35 mouse cellular contexts compared by ENCODE assay signal in the genomic region with DNA sequence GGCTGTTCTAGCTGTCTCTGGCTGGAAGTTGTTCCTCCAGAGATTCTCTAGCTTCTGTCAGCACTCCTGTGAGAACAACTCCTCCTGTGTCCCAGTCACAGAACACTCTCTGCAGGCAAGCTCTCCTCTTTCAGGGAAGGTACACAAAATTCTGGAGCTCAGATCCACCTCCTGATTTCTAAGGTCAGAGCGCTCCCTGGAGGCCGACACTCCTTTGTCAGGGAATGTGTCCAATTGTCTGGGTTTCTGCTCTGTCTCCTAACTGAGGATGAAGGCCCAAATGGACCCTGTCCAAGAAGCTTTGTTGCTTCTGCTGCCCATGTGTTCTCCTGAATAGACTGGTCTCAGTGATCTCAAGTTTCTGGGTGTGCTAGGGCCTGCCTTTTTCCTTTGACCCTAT. TPM values are rescaled to one million over a fixed set of nuclear protein-coding genes. Genes with fewer than 3 reads are reported as not detected.
"Had no signal": no experiment of that assay in that cellular context is flagged by ENCODE, and none has a peak within 500 bp of the region (broad histone marks: within the 10 kb centered on the region; RNA-seq: fewer than 3 reads in every experiment).

No protein-coding gene starts in this region.

RNA-seq across cellular contexts. Expression of gene Cyp2c40, which starts 27.2 kb away (rescaled TPM):
- total RNA-seq: gastrocnemius, adult 2 months; gastrocnemius, postnatal 10 days; gastrocnemius, postnatal 25 days; gastrocnemius, postnatal 4 days; granulocyte monocyte progenitor cell, adult 5-6 weeks; heart, adult 18-20 months; heart, adult 8-10 months; heart, postnatal 10 days; heart, postnatal 25 days; heart, postnatal 4 days; layer of hippocampus, adult 18-20 months; layer of hippocampus, adult 8-10 months; layer of hippocampus, postnatal 14 days; layer of hippocampus, postnatal 36 days; left cerebral cortex, adult 18-20 months; left cerebral cortex, adult 8-10 months; left cerebral cortex, postnatal 10 days; left cerebral cortex, postnatal 25 days; left cerebral cortex, postnatal 4 days had no signal
- polyA plus RNA-seq: heart, embryonic 10.5 days; heart, embryonic 12.5 days; heart, embryonic 14.5 days; heart, embryonic 16.5 days; hindbrain, embryonic 10.5 days; hindbrain, embryonic 12.5 days; hindbrain, embryonic 14.5 days; hindbrain, embryonic 16.5 days; inflammation-experienced regulatory T-cells, adult 6 months; intestine, embryonic 15.5 days; kidney, embryonic 14.5 days; kidney, embryonic 16.5 days; limb, embryonic 11.5 days; limb, embryonic 13.5 days; limb, embryonic 15.5 days; liver, embryonic 11.5 days had no signal

RNA-seq across cellular contexts. Expression of gene Cyp2c68, which starts 44.6 kb away (rescaled TPM):
- total RNA-seq: gastrocnemius, adult 2 months; gastrocnemius, postnatal 10 days; gastrocnemius, postnatal 25 days; granulocyte monocyte progenitor cell, adult 5-6 weeks; heart, adult 18-20 months; heart, adult 8-10 months; heart, postnatal 10 days; heart, postnatal 25 days; heart, postnatal 4 days; layer of hippocampus, adult 18-20 months; layer of hippocampus, adult 8-10 months; layer of hippocampus, postnatal 14 days; layer of hippocampus, postnatal 36 days; left cerebral cortex, adult 18-20 months; left cerebral cortex, adult 8-10 months; left cerebral cortex, postnatal 10 days; left cerebral cortex, postnatal 25 days; left cerebral cortex, postnatal 4 days had no signal
- polyA plus RNA-seq: heart, embryonic 14.5 days; hindbrain, embryonic 10.5 days; hindbrain, embryonic 12.5 days; hindbrain, embryonic 14.5 days; hindbrain, embryonic 16.5 days; inflammation-experienced regulatory T-cells, adult 6 months; kidney, embryonic 14.5 days; limb, embryonic 13.5 days had no signal
